Mouse (Mus musculus) mouse trophoblast stem cell (cell line): ENCODE measurements around the gene Tmem190.
"Not testable (repeated sequence)": the region's sequence is repeated elsewhere in the genome, so short reads cannot be mapped to it uniquely, and the experiment has no call there.

ENCODE experiments used
- in situ Hi-C, 2 experiments: fragments of 300-500 bp; cut with MseI, MboI; formaldehyde crosslinking; loops; 2 replicates in 1 of 2; 3 replicates in 1 of 2; pipeline ENCODE4 v1.15.1; 2025

The Tmem190 gene

GRCm38 (mm10) chr7:4813105-4813791 is 30.5 kb downstream of the Tmem190 start:
- in situ Hi-C loops, result no loop called here

- in situ Hi-C loops, result no loop called here
These were observed 33.8 kb downstream of the Tmem190 start for GRCm38 (mm10) chr7:4816559-4816958.

GRCm38 (mm10) chr7:4820925-4821324 is 38.2 kb downstream of the Tmem190 start:
- in situ Hi-C loops, result not testable (repeated sequence)

- in situ Hi-C loops, result no loop called here
These were observed 39.0 kb downstream of the Tmem190 start for GRCm38 (mm10) chr7:4821690-4822089.

GRCm38 (mm10) chr7:4822162-4822907 is 39.6 kb downstream of the Tmem190 start:
- in situ Hi-C loops, result no loop called here

GRCm38 (mm10) chr7:4825365-4825764 is 42.6 kb downstream of the Tmem190 start:
- in situ Hi-C loops, result no loop called here

- in situ Hi-C loops, result no loop called here
These were observed 47.7 kb downstream of the Tmem190 start for GRCm38 (mm10) chr7:4830476-4830875.
